Mouse (Mus musculus) spleen, adult 2 months (tissue): Measurements from ENCODE around the gene Gvin1. TPM values are rescaled to one million over a fixed set of nuclear protein-coding genes. Genes with fewer than 3 reads are reported as not detected.
"Not testable (repeated sequence)": the region's sequence is repeated elsewhere in the genome, so short reads cannot be mapped to it uniquely, and the experiment has no call there.

Experiments used
- DNase-seq, 2 experiments: peaks; one replicate each; pipeline versions ENCODE4 v3.0.0 to v3.0.0-alpha.2; 2012 to 2021; ENCODE audit warnings: low spot score in 2 of 2, low read depth in 1 of 2
- H3K27ac ChIP-seq: fragments of 200-500 bp; 2 replicates; pipeline ENCODE4 v1.5.1; 2012; ENCODE audit warnings: low read length, inconsistent platforms; ENCODE audit not compliant: insufficient read depth
- H3K27me3 ChIP-seq: fragments of 200-500 bp; 2 replicates; pipeline ENCODE4 v1.6.1; 2012; ENCODE audit warnings: mild to moderate bottlenecking, moderate library complexity, low read length, inconsistent platforms; ENCODE audit not compliant: control insufficient read depth, insufficient read depth
- H3K36me3 ChIP-seq: fragments of 200-500 bp; 2 replicates; pipeline ENCODE4 v1.6.1; 2012; ENCODE audit warnings: mild to moderate bottlenecking, low read length, inconsistent platforms; ENCODE audit not compliant: control insufficient read depth, insufficient read depth
- H3K4me1 ChIP-seq: fragments of 200-500 bp; 2 replicates; pipeline ENCODE4 v1.6.1; 2011; ENCODE audit warnings: inconsistent platforms; ENCODE audit not compliant: control insufficient read depth, insufficient read depth, insufficient read length
- H3K4me3 ChIP-seq: fragments of 200-500 bp; 2 replicates; pipeline ENCODE4 v1.5.1; 2011; ENCODE audit warnings: mild to moderate bottlenecking, inconsistent platforms; ENCODE audit not compliant: insufficient read depth, insufficient read length; ENCODE audit errors: extremely low read depth
- CTCF ChIP-seq: fragments of 200-500 bp; IDR thresholded peaks from 2 replicates; pipeline ENCODE4 v1.5.1; 2011; ENCODE audit warnings: mild to moderate bottlenecking, inconsistent platforms; ENCODE audit not compliant: insufficient read depth, insufficient read length, insufficient replicate concordance; ENCODE audit errors: extremely low read depth
- POLR2A ChIP-seq: fragments of 200-500 bp; IDR thresholded peaks from 2 replicates; pipeline ENCODE4 v1.6.1; 2011; ENCODE audit warnings: low read depth, low read length, inconsistent platforms
- WGBS: fragments of 180-500 bp; shearing (Covaris S2); methylation state at CpG from one replicate; pipeline ENCODE4 v1.1.7; 2018; 5-methylcytosine and 5-hydroxymethylcytosine counted together
- polyA plus RNA-seq: library from polyadenylated mRNA; depleted of rRNA; stranded (reverse); fragments of >200 nt; gene quantifications from 2 replicates; pipeline ENCODE4 v1.2.3, GENCODE M21; 2012; rRNA removed

The Gvin1 gene
- 2.0 and 2.2 TPM in 2 replicates for polyA plus RNA-seq

GRCm38 (mm10) chr7:106215177-106215576, at the start of gene Gvin1:
Gene Gvin1, minus strand, starts transcription at chr7:106215326.
- H3K36me3 ChIP-seq, H3K4me3 ChIP-seq, H3K4me1 ChIP-seq, H3K27me3 ChIP-seq, H3K27ac ChIP-seq: not testable (repeated sequence)
- WGBS, result 5% methylated on average over 1 of the region's 1 CpGs
- peak in 1 of 2 experiments; percentile 19 for DNase-seq

- Histone ChIP-seq H3K36me3 (no peaks in the 10 kb centered on the region), H3K27me3 (no peaks in the 10 kb centered on the region), H3K4me1 (no peaks in the 10 kb centered on the region), H3K27ac (no peak overlapping the region), H3K4me3 (no peak overlapping the region)
- 91% methylated on average over 2 of the region's 2 CpGs for WGBS
- DNase-seq, result no peak
- no peak for TF ChIP-seq POLR2A
- TF ChIP-seq CTCF, result no peak
Measured at GRCm38 (mm10) chr7:106251844-106252517, 36.9 kb upstream of the Gvin1 start.

DNA sequence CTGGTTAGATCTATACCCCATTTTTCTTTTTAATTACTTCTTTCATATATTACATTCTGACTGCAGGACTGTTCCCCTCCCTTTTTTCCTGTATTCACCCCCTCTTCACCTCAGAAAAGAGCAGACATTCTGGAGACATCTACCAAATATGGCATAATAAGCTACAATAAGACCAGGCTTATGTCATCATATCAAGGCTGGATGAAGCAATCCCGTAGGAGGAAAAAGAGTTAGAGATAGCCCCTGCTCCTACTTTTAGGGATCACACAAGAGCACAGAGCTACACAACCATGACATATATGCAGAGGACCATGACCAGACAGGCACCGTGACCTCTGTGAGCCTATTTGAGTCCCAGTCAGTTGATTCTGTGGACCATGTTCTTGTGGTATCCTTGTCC, 33.8 kb upstream of the Gvin1 start:
- 89% methylated on average over 2 of the region's 2 CpGs for WGBS
- Histone ChIP-seq H3K36me3 (no peaks in the 10 kb centered on the region), H3K4me3 (no peak overlapping the region), H3K27ac (no peak overlapping the region), H3K27me3 (no peaks in the 10 kb centered on the region), H3K4me1 (no peaks in the 10 kb centered on the region)
- TF ChIP-seq POLR2A, result no peak
- TF ChIP-seq CTCF, result no peak
- no peak for DNase-seq

DNA sequence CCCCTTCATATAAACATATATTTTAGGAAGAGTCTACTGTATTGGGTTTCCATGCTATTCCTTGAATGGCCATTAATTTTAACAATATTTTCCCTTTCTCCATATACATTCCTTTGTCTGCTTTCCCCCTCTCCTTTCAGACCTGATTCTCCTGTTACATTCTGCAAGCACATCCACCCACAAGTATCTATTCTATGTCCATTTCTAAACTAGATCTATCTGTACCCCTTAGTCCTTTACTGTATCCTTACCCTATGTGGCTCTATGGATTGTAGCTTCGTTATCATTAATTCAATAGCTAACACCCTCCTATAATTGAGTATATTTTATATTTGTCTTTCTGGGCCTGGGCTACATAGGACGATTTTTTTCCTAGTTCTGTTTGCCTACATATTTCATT, 33.1 kb upstream of the Gvin1 start:
- no peaks in the 10 kb centered on the region for H3K4me1 ChIP-seq
- no peak for DNase-seq
- 81% methylated on average over 2 of the region's 2 CpGs for WGBS
- H3K4me3 ChIP-seq, result no peak overlapping the region
- H3K27ac ChIP-seq, result no peak overlapping the region
- H3K27me3 ChIP-seq, result no peaks in the 10 kb centered on the region
- H3K36me3 ChIP-seq, result no peaks in the 10 kb centered on the region
- no peak for TF ChIP-seq CTCF
- TF ChIP-seq POLR2A, result no peak

GRCm38 (mm10) chr7:106245601-106246000, 30.5 kb upstream of the Gvin1 start:
- Histone ChIP-seq H3K27ac (no peak overlapping the region), H3K4me1 (no peaks in the 10 kb centered on the region), H3K36me3 (no peaks in the 10 kb centered on the region), H3K4me3 (no peak overlapping the region), H3K27me3 (no peaks in the 10 kb centered on the region)
- TF ChIP-seq POLR2A (no peak), CTCF (no peak)
- DNase-seq, result no peak
- WGBS, result 85% methylated on average over 6 of the region's 6 CpGs

DNA sequence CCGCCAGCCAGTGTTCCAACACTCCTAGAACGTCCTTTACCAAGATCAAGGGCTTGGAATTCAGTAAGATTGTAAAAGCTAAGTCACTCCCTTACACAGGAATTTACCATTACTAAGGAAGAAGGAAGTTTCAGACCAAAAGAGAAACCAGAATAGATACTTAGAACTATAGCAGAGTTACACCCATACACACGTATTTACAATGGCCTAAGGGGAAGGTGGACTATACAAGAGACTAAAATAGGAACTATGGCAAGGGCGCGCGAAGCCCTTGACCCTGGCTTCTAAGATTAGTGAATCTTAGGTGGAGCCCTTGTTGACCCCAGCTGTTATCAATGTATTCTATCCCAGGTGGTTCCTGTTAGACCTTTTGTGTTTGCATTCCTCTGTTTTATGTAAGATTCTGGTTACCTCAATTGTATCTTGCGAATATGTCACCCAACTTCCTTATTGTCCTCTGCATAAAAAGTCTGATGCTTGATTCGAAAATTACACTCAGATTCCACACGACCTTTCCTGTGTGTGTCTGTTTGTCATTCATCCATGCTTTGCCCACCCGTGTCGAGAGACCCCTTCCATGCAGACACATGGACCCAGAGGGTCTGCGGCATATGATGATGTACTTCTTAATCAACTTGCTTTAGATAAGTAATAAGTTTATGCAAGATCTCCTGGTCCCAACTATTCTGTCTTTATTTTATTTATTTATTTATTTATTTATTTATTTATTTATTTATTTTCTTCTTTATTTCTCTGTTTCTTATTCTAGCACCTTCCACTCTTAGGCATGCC, 25.6 kb upstream of the Gvin1 start:
- 89% methylated on average over 12 of the region's 12 CpGs for WGBS
- not testable (repeated sequence) for H3K27ac ChIP-seq, H3K27me3 ChIP-seq

GRCm38 (mm10) chr7:106237192-106237465, 22.0 kb upstream of the Gvin1 start:
- Histone ChIP-seq H3K27me3 (no peaks in the 10 kb centered on the region), H3K36me3 (no peaks in the 10 kb centered on the region), H3K27ac (peak overlapping the region; percentile 89), H3K4me1 (peaks cover 9% of the 10 kb centered on the region), H3K4me3 (no peak overlapping the region)
- no peak for DNase-seq
- TF ChIP-seq CTCF (no peak), POLR2A (no peak)

More for the DNA sequence above, 25.6 kb upstream of the Gvin1 start:
- not testable (repeated sequence) for H3K36me3 ChIP-seq, DNase-seq, H3K4me3 ChIP-seq, H3K4me1 ChIP-seq
